In genomic region chr7:127252414-127252813, GRCm38 (mm10) we compare ENCODE assay signal across 10 mouse cellular contexts. TPM values are rescaled to one million over a fixed set of nuclear protein-coding genes. Genes with fewer than 3 reads are reported as not detected.
A peak's percentile ranks its signal among the peaks of the same experiment; 100 is the strongest.
DNase-seq lines count a peak whose midpoint lies in the region; ATAC-seq and TF ChIP-seq lines count a peak whose summit lies in the region.
"Had no signal": no experiment of that assay in that cellular context is flagged by ENCODE, and none has a peak within 500 bp of the region (broad histone marks: within the 10 kb centered on the region; RNA-seq: fewer than 3 reads in every experiment).

No protein-coding gene starts in this region.

- no peaks in the 10 kb centered on the region for H3K27me3 ChIP-seq in lung, postnatal 0 days (replicated peaks; ENCODE audit: insufficient read depth, low read length)
- H3K27me3 ChIP-seq in forebrain, embryonic 16.5 days (replicated peaks; ENCODE audit: control insufficient read depth, insufficient read depth, low read length) = no peaks in the 10 kb centered on the region
- H3K27me3 ChIP-seq in kidney, embryonic 14.5 days (ENCODE audit: control insufficient read depth, insufficient read depth, low read length) = no peaks in the 10 kb centered on the region
- H3K27me3 ChIP-seq: midbrain, embryonic 13.5 days had no signal

- no peak overlapping the region for H3K9ac ChIP-seq in lung, postnatal 0 days (replicated peaks; ENCODE audit: low read depth)
- no peak overlapping the region for H3K9ac ChIP-seq in forebrain, embryonic 16.5 days (replicated peaks; ENCODE audit: low read depth, low read length)
- no peak overlapping the region for H3K9ac ChIP-seq in kidney, embryonic 14.5 days (ENCODE audit: low read depth, low read length)
- H3K9ac ChIP-seq: midbrain, embryonic 13.5 days had no signal

- no peaks in the 10 kb centered on the region for H3K9me3 ChIP-seq in lung, postnatal 0 days (ENCODE audit: low read length)
- no peaks in the 10 kb centered on the region for H3K9me3 ChIP-seq in forebrain, embryonic 16.5 days (ENCODE audit: control insufficient read depth, low read length)
- H3K9me3 ChIP-seq in kidney, embryonic 14.5 days (ENCODE audit: control insufficient read depth, low read length) = no peaks in the 10 kb centered on the region
- H3K9me3 ChIP-seq: midbrain, embryonic 13.5 days had no signal

- H3K4me3 ChIP-seq in lung, postnatal 0 days (ENCODE audit: low read depth, low read length) = no peak overlapping the region
- H3K4me3 ChIP-seq in forebrain, embryonic 16.5 days (replicated peaks; ENCODE audit: low read length) = no peak overlapping the region
- H3K4me3 ChIP-seq in kidney, embryonic 14.5 days (ENCODE audit: low read length) = no peak overlapping the region
- H3K4me3 ChIP-seq: erythroblast, embryonic 14.5 days; midbrain, embryonic 13.5 days had no signal

- H3K4me1 ChIP-seq in lung, postnatal 0 days (ENCODE audit: insufficient read depth, low read depth, low read length) = peaks cover 4% of the 10 kb centered on the region; the same call in 1 of the 2 replicates
- peaks cover 9% of the 10 kb centered on the region for H3K4me1 ChIP-seq in forebrain, embryonic 16.5 days (replicated peaks; ENCODE audit: control insufficient read depth, insufficient read depth, low read length)
- H3K4me1 ChIP-seq in kidney, embryonic 14.5 days (ENCODE audit: control insufficient read depth, insufficient read depth, low read length) = peaks cover 8% of the 10 kb centered on the region

- DNase-seq in embryo, embryonic 10 days (ENCODE audit: low spot score) = peak; percentile 52
- no peak for DNase-seq in embryo, embryonic 9.5 days (ENCODE audit: extremely low spot score)
- DNase-seq in 3T3-L1 (ENCODE audit: low read depth, low spot score) (peak; percentile 59), adipocyte (ENCODE audit: low spot score) (peak; percentile 48)
- DNase-seq in lung, postnatal 0 days (ENCODE audit: low spot score) = peak; percentile 62
- DNase-seq in ovary, adult 18-20 months (ENCODE audit: low spot score) = no peak

- H3K27ac ChIP-seq in lung, postnatal 0 days (ENCODE audit: low read length) = no peak overlapping the region
- H3K27ac ChIP-seq in forebrain, embryonic 16.5 days (ENCODE audit: low read length) = no peak overlapping the region
- no peak overlapping the region for H3K27ac ChIP-seq in kidney, embryonic 14.5 days (ENCODE audit: low read depth, low read length)
- H3K27ac ChIP-seq: midbrain, embryonic 13.5 days had no signal

- peak; percentile 66 for TF ChIP-seq CTCF in lung, postnatal 0 days (IDR thresholded peaks at IDR 0.05)

- peaks cover 4% of the 10 kb centered on the region for H3K36me3 ChIP-seq in lung, postnatal 0 days (ENCODE audit: insufficient read depth, low read length)
- no peaks in the 10 kb centered on the region; the same call in 1 of the 2 replicates for H3K36me3 ChIP-seq in forebrain, embryonic 16.5 days (ENCODE audit: control insufficient read depth, insufficient read depth)
- H3K36me3 ChIP-seq in kidney, embryonic 14.5 days (ENCODE audit: control insufficient read depth, insufficient read depth, low read length) = peaks cover 28% of the 10 kb centered on the region; the same call in 1 of the 2 replicates

- no peak for TF ChIP-seq EP300 in lung, postnatal 0 days (IDR thresholded peaks at IDR 0.05)

- ATAC-seq in lung, postnatal 0 days = no peak
- no peak for ATAC-seq in forebrain, embryonic 16.5 days
- ATAC-seq in kidney, embryonic 14.5 days (ENCODE audit: low FRiP score, low TSS enrichment) = no peak
- ATAC-seq: midbrain, embryonic 13.5 days had no signal

- 87% methylated on average over 2 of the region's 2 CpGs for WGBS in lung, postnatal 0 days
- 88% methylated on average over 2 of the region's 2 CpGs for WGBS in forebrain, embryonic 16.5 days
- WGBS in kidney, embryonic 14.5 days = 88% methylated on average over 2 of the region's 2 CpGs

- no peak overlapping the region for H3K4me2 ChIP-seq in lung, postnatal 0 days (replicated peaks; ENCODE audit: low read depth, low read length)
- no peak overlapping the region for H3K4me2 ChIP-seq in forebrain, embryonic 16.5 days (ENCODE audit: low read length)
- H3K4me2 ChIP-seq in kidney, embryonic 14.5 days (replicated peaks; ENCODE audit: low read depth, low read length) = no peak overlapping the region
- H3K4me2 ChIP-seq: midbrain, embryonic 13.5 days had no signal

RNA-seq across cellular contexts. Expression of gene Dctpp1, which starts 8.1 kb away (rescaled TPM):
- polyA plus RNA-seq in lung, postnatal 0 days (2015; fragmentation: Nextera tagmentation; extraction: Ambion mirVana) = 35.7 and 36.4 TPM in 2 replicates
- 143 and 147 TPM in 2 replicates for polyA plus RNA-seq in forebrain, embryonic 16.5 days (2015; fragmentation: Nextera tagmentation; extraction: Ambion mirVana)
- polyA plus RNA-seq in kidney, embryonic 14.5 days (2014; fragmentation: Nextera tagmentation; extraction: Ambion mirVana) = 252 and 290 TPM in 2 replicates

RNA-seq across cellular contexts. Expression of gene Zfp771, which starts 8.3 kb away (rescaled TPM):
- 34.9 and 36.9 TPM in 2 replicates for polyA plus RNA-seq in lung, postnatal 0 days (2015; fragmentation: Nextera tagmentation; extraction: Ambion mirVana)
- 59.1 and 66.6 TPM in 2 replicates for polyA plus RNA-seq in forebrain, embryonic 16.5 days (2015; fragmentation: Nextera tagmentation; extraction: Ambion mirVana)
- polyA plus RNA-seq in kidney, embryonic 14.5 days (2014; fragmentation: Nextera tagmentation; extraction: Ambion mirVana) = 59.3 and 94.9 TPM in 2 replicates

RNA-seq across cellular contexts. Expression of gene Sept1, which starts 19.5 kb away (rescaled TPM):
- 13.0 TPM in 2 replicates for polyA plus RNA-seq in lung, postnatal 0 days (2015; fragmentation: Nextera tagmentation; extraction: Ambion mirVana)
- 18.8 and 26.5 TPM in 2 replicates for polyA plus RNA-seq in forebrain, embryonic 16.5 days (2015; fragmentation: Nextera tagmentation; extraction: Ambion mirVana)
- 18.5 and 21.6 TPM in 2 replicates for polyA plus RNA-seq in kidney, embryonic 14.5 days (2014; fragmentation: Nextera tagmentation; extraction: Ambion mirVana)

RNA-seq across cellular contexts. Expression of gene Zfp553, which starts 19.6 kb away (rescaled TPM):
- polyA plus RNA-seq in lung, postnatal 0 days (2015; fragmentation: Nextera tagmentation; extraction: Ambion mirVana) = 15.5 and 15.7 TPM in 2 replicates
- 66.1 and 69.3 TPM in 2 replicates for polyA plus RNA-seq in forebrain, embryonic 16.5 days (2015; fragmentation: Nextera tagmentation; extraction: Ambion mirVana)
- 23.0 and 26.2 TPM in 2 replicates for polyA plus RNA-seq in kidney, embryonic 14.5 days (2014; fragmentation: Nextera tagmentation; extraction: Ambion mirVana)

RNA-seq across cellular contexts. Expression of gene Sephs2, which starts 21.4 kb away (rescaled TPM):
- 59.4 and 66.9 TPM in 2 replicates for polyA plus RNA-seq in lung, postnatal 0 days (2015; fragmentation: Nextera tagmentation; extraction: Ambion mirVana)
- 48.3 and 49.2 TPM in 2 replicates for polyA plus RNA-seq in forebrain, embryonic 16.5 days (2015; fragmentation: Nextera tagmentation; extraction: Ambion mirVana)
- 112 and 132 TPM in 2 replicates for polyA plus RNA-seq in kidney, embryonic 14.5 days (2014; fragmentation: Nextera tagmentation; extraction: Ambion mirVana)

Comparison
In these comparisons a context has a peak if more than half of its experiments do, and no peak if none do; other contexts are left out.
1. DNase-seq: peak in embryo, embryonic 10 days (single experiment), 3T3-L1 (single experiment), adipocyte (single experiment) and lung, postnatal 0 days (single experiment); none in embryo, embryonic 9.5 days (single experiment) and ovary, adult 18-20 months (single experiment).